Mouse (Mus musculus): ENCODE measurements around the gene Raly. TPM values are rescaled to one million over a fixed set of nuclear protein-coding genes. Genes with fewer than 3 reads are reported as not detected.

Raly gene
- total RNA-seq, 2 experiments from 2014 or later, result 92.8 to 176 TPM

Other genes starting within 250 kb of the Raly start
- not detected in 2 replicates for gene 1700003F12Rik, start 244.0 kb upstream of the Raly start, total RNA-seq (2015)
- gene 1700003F12Rik, start 244.0 kb upstream of the Raly start, total RNA-seq (2017), result not detected in 2 replicates
- gene Actl10, start 239.3 kb upstream of the Raly start, total RNA-seq (2015), result 0.11 TPM in 1 of 2 replicates, not detected in the other
- gene Actl10, start 239.3 kb upstream of the Raly start, total RNA-seq (2017), result 0.15 TPM in 1 of 2 replicates, not detected in the other
- gene Necab3, start 232.2 kb upstream of the Raly start, total RNA-seq (2015), result 0.78 and 1.6 TPM in 2 replicates
- gene Necab3, start 232.2 kb upstream of the Raly start, total RNA-seq (2017), result 1.8 and 2.2 TPM in 2 replicates
- gene E2f1, start 221.2 kb upstream of the Raly start, total RNA-seq (2015), result 14.3 and 16.2 TPM in 2 replicates
- 7.7 and 9.3 TPM in 2 replicates for gene E2f1, start 221.2 kb upstream of the Raly start, total RNA-seq (2017)
- gene Pxmp4, start 187.4 kb upstream of the Raly start, total RNA-seq (2015), result 21.9 and 24.2 TPM in 2 replicates
- 24.4 and 27.1 TPM in 2 replicates for gene Pxmp4, start 187.4 kb upstream of the Raly start, total RNA-seq (2017)
- 2.2 and 2.3 TPM in 2 replicates for gene Zfp341, start 177.8 kb upstream of the Raly start, total RNA-seq (2015)
- 1.5 and 1.8 TPM in 2 replicates for gene Zfp341, start 177.8 kb upstream of the Raly start, total RNA-seq (2017)
- 2.7 TPM in 1 of 2 replicates, not detected in the other for gene 4930519P11Rik, start 177.7 kb upstream of the Raly start, total RNA-seq (2015)
- gene 4930519P11Rik, start 177.7 kb upstream of the Raly start, total RNA-seq (2017), result 0.85 TPM in 1 of 2 replicates, not detected in the other
- 117 and 122 TPM in 2 replicates for gene Chmp4b, start 139.4 kb upstream of the Raly start, total RNA-seq (2015)
- 166 and 187 TPM in 2 replicates for gene Chmp4b, start 139.4 kb upstream of the Raly start, total RNA-seq (2017)
- not detected in 2 replicates for gene Gm14214, start 21.1 kb upstream of the Raly start, total RNA-seq (2015)
- not detected in 2 replicates for gene Gm14214, start 21.1 kb upstream of the Raly start, total RNA-seq (2017)
- gene a, start 306 bp downstream of the Raly start, total RNA-seq (2015), result 0.39 TPM in 1 of 2 replicates, not detected in the other
- not detected in 2 replicates for gene a, start 306 bp downstream of the Raly start, total RNA-seq (2017)
- gene Eif2s2, start 101.8 kb downstream of the Raly start, total RNA-seq (2015), result 109 and 115 TPM in 2 replicates
- gene Eif2s2, start 101.8 kb downstream of the Raly start, total RNA-seq (2017), result 95.9 and 103 TPM in 2 replicates
- not detected in 2 replicates for gene Gm14226, start 227.2 kb downstream of the Raly start, total RNA-seq (2015)
- gene Gm14226, start 227.2 kb downstream of the Raly start, total RNA-seq (2017), result not detected in 2 replicates